Mouse (Mus musculus): ENCODE data around the gene Vstm5.

DNA sequence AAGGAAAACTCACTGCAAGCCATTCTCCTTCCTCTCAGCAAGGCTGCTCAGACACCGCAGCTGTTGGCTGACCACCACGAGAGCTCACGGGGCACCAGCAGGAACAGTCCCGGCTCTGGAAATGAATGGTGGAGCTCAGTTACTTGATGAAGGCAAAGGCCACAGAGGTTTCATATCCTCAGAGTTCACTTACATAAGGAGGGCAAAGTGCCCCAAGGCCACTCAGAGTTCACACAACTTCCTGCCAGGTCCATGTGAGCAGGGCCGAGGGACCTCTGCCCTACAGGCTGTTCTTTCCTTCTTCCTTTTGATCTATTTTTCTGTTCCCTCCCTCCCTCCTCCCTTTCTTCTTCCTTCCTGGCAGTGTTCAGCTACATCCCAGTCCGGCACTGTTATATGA is 62.6 kb downstream of the Vstm5 start:
- TF ChIP-seq POLR2A (IDR thresholded peaks at IDR 0.05; ENCODE audit: borderline replicate concordance, extremely low read depth, low read depth, low read length), result peak; percentile 34; the same call in 1 of the 2 replicates
- no peak for TF ChIP-seq CTCF (IDR thresholded peaks at IDR 0.05; ENCODE audit: insufficient read depth, low read length)
